Mouse (Mus musculus) midbrain, embryonic 14.5 days (tissue): ENCODE results near the gene Srf. TPM values are rescaled to one million over a fixed set of nuclear protein-coding genes. Genes with fewer than 3 reads are reported as not detected.
A peak's percentile ranks its signal among the peaks of the same experiment; 100 is the strongest.

Experiments used
- ATAC-seq: fragments of 200-750 bp; cut with Nextera tagmentation; 2 replicates; pipeline ENCODE4 v1.8.0; 2017; ENCODE audit warnings: moderate number of reproducible peaks, moderate library complexity; ENCODE audit not compliant: low FRiP score, low TSS enrichment
- DNase-seq: peaks from one replicate; pipeline ENCODE4 v3.0.0-alpha.2; 2015
- H3K27ac ChIP-seq: fragments of 300-500 bp; sonication (generic); replicated peaks from 2 replicates; pipeline ENCODE4 v1.5.1; 2014; ENCODE audit warnings: mild to moderate bottlenecking, low read depth, low read length, moderate library complexity
- H3K27me3 ChIP-seq: fragments of 300-500 bp; sonication (generic); 2 replicates; pipeline ENCODE4 v1.6.1; 2014; ENCODE audit warnings: low read length, control low read depth, mixed read lengths; ENCODE audit not compliant: control insufficient read depth, insufficient read depth
- H3K36me3 ChIP-seq: fragments of 300-500 bp; sonication (generic); 2 replicates; pipeline ENCODE4 v1.6.1; 2014; ENCODE audit warnings: low read length, control low read depth; ENCODE audit not compliant: control insufficient read depth, insufficient read depth
- H3K4me1 ChIP-seq: fragments of 300-500 bp; sonication (generic); 2 replicates; pipeline ENCODE4 v1.6.1; 2014; ENCODE audit warnings: mild to moderate bottlenecking, antibody characterized with exemption, low read length, control low read depth; ENCODE audit not compliant: control insufficient read depth, insufficient read depth
- H3K4me2 ChIP-seq: fragments of 300-500 bp; sonication (generic); 2 replicates; pipeline ENCODE4 v1.6.1; 2014; ENCODE audit warnings: mild to moderate bottlenecking, low read length, moderate library complexity
- H3K4me3 ChIP-seq: fragments of 300-500 bp; sonication (generic); replicated peaks from 2 replicates; pipeline ENCODE4 v1.5.1; 2014; ENCODE audit warnings: low read depth, low read length
- H3K9ac ChIP-seq: fragments of 300-500 bp; sonication (generic); replicated peaks from 2 replicates; pipeline ENCODE4 v1.6.1; 2014; ENCODE audit warnings: mild to moderate bottlenecking, low read length, moderate library complexity
- H3K9me3 ChIP-seq: fragments of 300-500 bp; sonication (generic); 2 replicates; pipeline ENCODE4 v1.6.1; 2016; ENCODE audit warnings: low read length, control low read depth, mixed read lengths; ENCODE audit not compliant: control insufficient read depth
- WGBS: fragments of 180-500 bp; shearing (Covaris S2); extraction: QIAGEN DNeasy Blood & Tissue Kit; methylation state at CpG from one replicate; pipeline ENCODE4 v1.1.7; 2014; 5-methylcytosine and 5-hydroxymethylcytosine counted together
- polyA plus RNA-seq: library from polyadenylated mRNA; unstranded; fragments of >200 nt; fragmentation: Nextera tagmentation; extraction: Ambion mirVana; gene quantifications from 2 replicates; pipeline ENCODE4 v1.2.1, GENCODE M21; 2014

Srf gene
- polyA plus RNA-seq, 1 experiment from 2014 or later: 4.2 TPM

GRCm38 (mm10) chr17:46520385-46520979, 35.5 kb downstream of the Srf start:
- Histone ChIP-seq H3K27me3 (no peaks in the 10 kb centered on the region), H3K4me1 (no peaks in the 10 kb centered on the region), H3K4me2 (no peak overlapping the region), H3K9me3 (no peaks in the 10 kb centered on the region), H3K36me3 (peaks cover 32% of the 10 kb centered on the region), H3K27ac (no peak overlapping the region), H3K4me3 (no peak overlapping the region), H3K9ac (0 out of 2 replicates have a peak overlapping the region, but pooled peaks have one; percentile 16)
- DNase-seq (no peak), ATAC-seq (no peak)
- 43% methylated on average over 25 of the region's 25 CpGs for WGBS

GRCm38 (mm10) chr17:46519971-46520370, 36.0 kb downstream of the Srf start:
- H3K4me2 ChIP-seq: no peak overlapping the region
- no peak overlapping the region for H3K4me3 ChIP-seq
- DNase-seq: no peak
- no peaks in the 10 kb centered on the region for H3K4me1 ChIP-seq
- WGBS: 54% methylated on average over 10 of the region's 10 CpGs
- no peak overlapping the region for H3K27ac ChIP-seq
- 0 out of 2 replicates have a peak overlapping the region, but pooled peaks have one; percentile 16 for H3K9ac ChIP-seq
- no peak for ATAC-seq
- H3K36me3 ChIP-seq: peaks cover 27% of the 10 kb centered on the region
- H3K27me3 ChIP-seq: no peaks in the 10 kb centered on the region
- no peaks in the 10 kb centered on the region for H3K9me3 ChIP-seq

- Histone ChIP-seq H3K27me3 (no peaks in the 10 kb centered on the region), H3K9me3 (no peaks in the 10 kb centered on the region), H3K36me3 (peaks cover 15% of the 10 kb centered on the region; the same call in 1 of the 2 replicates), H3K4me3 (no peak overlapping the region), H3K4me2 (no peak overlapping the region), H3K27ac (no peak overlapping the region), H3K4me1 (no peaks in the 10 kb centered on the region), H3K9ac (no peak overlapping the region)
- peak; percentile 36 for DNase-seq
- ATAC-seq: no peak
- WGBS: 64% methylated on average over 2 of the region's 2 CpGs
Measured at GRCm38 (mm10) chr17:46513329-46513728, 42.6 kb downstream of the Srf start.

- peak; percentile 48; the same call in 1 of the 2 replicates for ATAC-seq
- H3K36me3 ChIP-seq: peaks cover 27% of the 10 kb centered on the region
- H3K4me1 ChIP-seq: no peaks in the 10 kb centered on the region
- peak; percentile 59 for DNase-seq
- 47% methylated on average over 11 of the region's 11 CpGs for WGBS
- no peaks in the 10 kb centered on the region for H3K27me3 ChIP-seq
- H3K4me2 ChIP-seq: no peak overlapping the region
- no peak overlapping the region for H3K4me3 ChIP-seq
- H3K9me3 ChIP-seq: no peaks in the 10 kb centered on the region
- no peak overlapping the region for H3K9ac ChIP-seq
- H3K27ac ChIP-seq: no peak overlapping the region
Measured at GRCm38 (mm10) chr17:46511059-46511710, 44.8 kb downstream of the Srf start.

GRCm38 (mm10) chr17:46505617-46506016, 50.4 kb downstream of the Srf start:
- 95% methylated on average over 3 of the region's 3 CpGs for WGBS

GRCm38 (mm10) chr17:46503847-46504638, 51.9 kb downstream of the Srf start:
- WGBS: 78% methylated on average over 14 of the region's 14 CpGs
- no peak for ATAC-seq
- no peak overlapping the region for H3K27ac ChIP-seq
- H3K36me3 ChIP-seq: peaks cover 56% of the 10 kb centered on the region
- no peaks in the 10 kb centered on the region for H3K4me1 ChIP-seq
- no peak overlapping the region for H3K4me2 ChIP-seq
- no peak overlapping the region for H3K4me3 ChIP-seq
- H3K9ac ChIP-seq: no peak overlapping the region
- no peak for DNase-seq
- H3K9me3 ChIP-seq: no peaks in the 10 kb centered on the region
- no peaks in the 10 kb centered on the region for H3K27me3 ChIP-seq

More at GRCm38 (mm10) chr17:46505617-46506016, 50.4 kb downstream of the Srf start:
- Histone ChIP-seq H3K4me1 (no peaks in the 10 kb centered on the region), H3K9me3 (no peaks in the 10 kb centered on the region), H3K4me2 (no peak overlapping the region), H3K27me3 (no peaks in the 10 kb centered on the region), H3K36me3 (peaks cover 57% of the 10 kb centered on the region), H3K9ac (no peak overlapping the region; the same call in 1 of the 2 replicates), H3K4me3 (no peak overlapping the region), H3K27ac (no peak overlapping the region)
- no peak for ATAC-seq
- DNase-seq: no peak

GRCm38 (mm10) chr17:46502775-46503174, 53.2 kb downstream of the Srf start:
- Histone ChIP-seq H3K9me3 (no peaks in the 10 kb centered on the region), H3K27ac (no peak overlapping the region), H3K36me3 (peaks cover 50% of the 10 kb centered on the region), H3K4me1 (no peaks in the 10 kb centered on the region), H3K4me2 (no peak overlapping the region), H3K4me3 (no peak overlapping the region), H3K27me3 (no peaks in the 10 kb centered on the region), H3K9ac (no peak overlapping the region)
- WGBS: 94% methylated on average over 2 of the region's 2 CpGs
- no peak for DNase-seq
- ATAC-seq: no peak
